Mouse (Mus musculus) leukemia stem cell, adult 10-12 weeks (primary cell): Measurements from ENCODE around the gene Cfap161. TPM values are rescaled to one million over a fixed set of nuclear protein-coding genes. Genes with fewer than 3 reads are reported as not detected.

Source experiments
- polyA plus RNA-seq: library from polyadenylated mRNA; stranded (reverse); fragments of >175 nt; gene quantifications from 2 replicates; pipeline ENCODE4 v1.2.3, GENCODE M21; 2012; ENCODE audit warnings: low replicate concordance

Gene Cfap161
- not detected in 2 replicates for polyA plus RNA-seq

GRCm38 (mm10) chr7:83794705-83795104 is at the start of gene Cfap161:
Gene Cfap161 (minus strand): TSS chr7:83794880.

GRCm38 (mm10) chr7:83745413-83746106 is 49.1 kb downstream of the Cfap161 start, which contains the start of gene Il16:
Gene Il16 (minus strand): TSS chr7:83745726.

Other genes with a start within 250 kb of the Cfap161 start
- gene Tmc3, start 210.0 kb downstream of the Cfap161 start, polyA plus RNA-seq = 1.1 TPM in 1 of 2 replicates, not detected in the other
- 1.8 and 2.1 TPM in 2 replicates for gene Stard5, start 162.9 kb downstream of the Cfap161 start, polyA plus RNA-seq
- 4.2 and 13.2 TPM in 2 replicates for gene Il16, start 49.2 kb downstream of the Cfap161 start, polyA plus RNA-seq
- 58.9 and 74.5 TPM in 2 replicates for gene Tlnrd1, start 89.4 kb upstream of the Cfap161 start, polyA plus RNA-seq
- 9.6 and 19.0 TPM in 2 replicates for gene Mesd, start 89.6 kb upstream of the Cfap161 start, polyA plus RNA-seq